Mouse (Mus musculus) heart, embryonic 15.5 days (tissue): ENCODE measurements around the gene Pmepa1. TPM values are rescaled to one million over a fixed set of nuclear protein-coding genes. Genes with fewer than 3 reads are reported as not detected.

Experiments used
- polyA plus RNA-seq: library from polyadenylated mRNA; unstranded; fragments of >200 nt; fragmentation: Nextera tagmentation; extraction: Ambion mirVana; gene quantifications from 2 replicates; pipeline ENCODE4 v1.2.1, GENCODE M21; 2015

Gene Pmepa1
- polyA plus RNA-seq, 1 experiment from 2014 or later: 4.6 TPM

Other genes starting within 250 kb of the Pmepa1 start
- gene Ctcfl, start 157.0 kb downstream of the Pmepa1 start, polyA plus RNA-seq: 0.66 and 0.94 TPM in 2 replicates
- gene Pck1, start 123.5 kb downstream of the Pmepa1 start, polyA plus RNA-seq: 0.10 and 0.16 TPM in 2 replicates
- 0.68 and 2.3 TPM in 2 replicates for gene Zbp1, start 57.6 kb downstream of the Pmepa1 start, polyA plus RNA-seq
- gene 1700021F07Rik, start 246.1 kb upstream of the Pmepa1 start, polyA plus RNA-seq: not detected in 2 replicates